Mouse (Mus musculus) heart, embryonic 11.5 days (tissue): Measurements from ENCODE around the gene Pkd1. TPM values are rescaled to one million over a fixed set of nuclear protein-coding genes. Genes with fewer than 3 reads are reported as not detected.

ENCODE experiments used
- ATAC-seq: fragments of 200-750 bp; cut with Nextera tagmentation; replicated peaks from 2 replicates; pipeline ENCODE4 v1.8.0; 2017; ENCODE audit warnings: moderate library complexity; ENCODE audit not compliant: insufficient number of reproducible peaks, low FRiP score, low TSS enrichment
- H3K27ac ChIP-seq: fragments of 300-500 bp; sonication (generic); 2 replicates; pipeline ENCODE4 v1.5.1; 2014; ENCODE audit warnings: mild to moderate bottlenecking, low read depth, low read length
- H3K27me3 ChIP-seq: fragments of 300-500 bp; sonication (generic); 2 replicates; pipeline ENCODE4 v1.6.1; 2014; ENCODE audit warnings: mild to moderate bottlenecking, low read length, mixed read lengths; ENCODE audit not compliant: control insufficient read depth, insufficient read depth
- H3K36me3 ChIP-seq: fragments of 300-500 bp; sonication (generic); 2 replicates; pipeline ENCODE4 v1.6.1; 2014; ENCODE audit warnings: mild to moderate bottlenecking, low read length, moderate library complexity, mixed read lengths; ENCODE audit not compliant: control insufficient read depth, insufficient read depth
- H3K4me1 ChIP-seq: fragments of 300-500 bp; sonication (generic); 2 replicates; pipeline ENCODE4 v1.6.1; 2014; ENCODE audit warnings: low read length; ENCODE audit not compliant: control insufficient read depth, insufficient read depth
- H3K4me2 ChIP-seq: fragments of 300-500 bp; sonication (generic); 2 replicates; pipeline ENCODE4 v1.6.1; 2014; ENCODE audit warnings: mild to moderate bottlenecking, moderate library complexity
- H3K4me3 ChIP-seq: fragments of 300-500 bp; sonication (generic); 2 replicates; pipeline ENCODE4 v1.5.1; 2014; ENCODE audit warnings: low read depth, low read length
- H3K9ac ChIP-seq: fragments of 300-500 bp; sonication (generic); 2 replicates; pipeline ENCODE4 v1.6.1; 2014; ENCODE audit warnings: mild to moderate bottlenecking, low read depth, low read length, moderate library complexity
- H3K9me3 ChIP-seq: fragments of 300-500 bp; sonication (generic); replicated peaks from 2 replicates; pipeline ENCODE4 v1.6.1; 2016; ENCODE audit warnings: low read length; ENCODE audit not compliant: control insufficient read depth
- WGBS: fragments of 180-500 bp; shearing (Covaris S2); extraction: QIAGEN DNeasy Blood & Tissue Kit; methylation state at CpG from one replicate; pipeline ENCODE4 v1.1.7; 2014; ENCODE audit not compliant: insufficient replicate concordance; 5-methylcytosine and 5-hydroxymethylcytosine counted together
- polyA plus RNA-seq: library from polyadenylated mRNA; unstranded; fragments of >200 nt; fragmentation: Nextera tagmentation; extraction: Ambion mirVana; gene quantifications from 2 replicates; pipeline ENCODE4 v1.2.1, GENCODE M21; 2014

Pkd1 gene
- polyA plus RNA-seq, 1 experiment from 2014 or later, result 9.2 TPM

- H3K4me1 ChIP-seq, result peaks cover 14% of the 10 kb centered on the region
- ATAC-seq, result no peak
- H3K9me3 ChIP-seq, result no peaks in the 10 kb centered on the region
- no peak overlapping the region for H3K27ac ChIP-seq
- peaks cover under 1% of the 10 kb centered on the region for H3K27me3 ChIP-seq
- H3K4me3 ChIP-seq, result no peak overlapping the region
- H3K36me3 ChIP-seq, result peaks cover 24% of the 10 kb centered on the region
- WGBS, result 25% methylated on average over 5 of the region's 5 CpGs
- H3K9ac ChIP-seq, result no peak overlapping the region
- no peak overlapping the region for H3K4me2 ChIP-seq
Observed at GRCm38 (mm10) chr17:24628646-24629045, 79.0 kb downstream of the Pkd1 start.

- no peak overlapping the region for H3K9ac ChIP-seq
- no peaks in the 10 kb centered on the region for H3K9me3 ChIP-seq
- peaks cover 16% of the 10 kb centered on the region for H3K4me1 ChIP-seq
- H3K36me3 ChIP-seq, result peaks cover 20% of the 10 kb centered on the region
- no peak overlapping the region for H3K4me2 ChIP-seq
- no peak overlapping the region for H3K27ac ChIP-seq
- no peak overlapping the region for H3K4me3 ChIP-seq
- 85% methylated on average over 14 of the region's 14 CpGs for WGBS
- H3K27me3 ChIP-seq, result peaks cover 11% of the 10 kb centered on the region
- no peak for ATAC-seq
Observed at GRCm38 (mm10) chr17:24630072-24630471, 80.4 kb downstream of the Pkd1 start.

- Histone ChIP-seq H3K4me2 (peak within 1 kb of the TSS; percentile 75), H3K4me3 (peak within 1 kb of the TSS; percentile 74), H3K27me3 (peaks cover 11% of the 10 kb centered on the region), H3K27ac (peak within 1 kb of the TSS; percentile 84), H3K9me3 (no peaks in the 10 kb centered on the region), H3K9ac (peak within 1 kb of the TSS; percentile 81), H3K36me3 (peaks cover 9% of the 10 kb centered on the region; the same call in 1 of the 2 replicates), H3K4me1 (peaks cover 28% of the 10 kb centered on the region)
- ATAC-seq, result peak; percentile 64; the same call in 1 of the 2 replicates
- 2% methylated on average over 51 of the region's 51 CpGs for WGBS
Observed at GRCm38 (mm10) chr17:24632167-24632812, 82.7 kb downstream of the Pkd1 start, which contains the start of the genes Tsc2 and Nthl1. Tsc2 (minus strand) TSS chr17:24632630. Nthl1 (plus strand) TSS chr17:24632680.

GRCm38 (mm10) chr17:24632813-24633449, 83.3 kb downstream of the Pkd1 start:
- 12% methylated on average over 22 of the region's 22 CpGs for WGBS

GRCm38 (mm10) chr17:24633831-24634230, 84.2 kb downstream of the Pkd1 start:
- Histone ChIP-seq H3K4me3 (no peak overlapping the region), H3K36me3 (peaks cover 9% of the 10 kb centered on the region; the same call in 1 of the 2 replicates), H3K4me2 (no peak overlapping the region), H3K4me1 (peaks cover 28% of the 10 kb centered on the region), H3K27ac (peak overlapping the region; percentile 84; the same call in 1 of the 2 replicates), H3K27me3 (peaks cover 21% of the 10 kb centered on the region), H3K9ac (no peak overlapping the region), H3K9me3 (no peaks in the 10 kb centered on the region)
- WGBS, result 92% methylated on average over 11 of the region's 11 CpGs
- no peak for ATAC-seq

More at GRCm38 (mm10) chr17:24632813-24633449, 83.3 kb downstream of the Pkd1 start:
- ATAC-seq, result peak; percentile 41; the same call in 1 of the 2 replicates
- Histone ChIP-seq H3K27me3 (peaks cover 16% of the 10 kb centered on the region), H3K36me3 (peaks cover 9% of the 10 kb centered on the region; the same call in 1 of the 2 replicates), H3K4me1 (peaks cover 28% of the 10 kb centered on the region), H3K9me3 (no peaks in the 10 kb centered on the region), H3K9ac (peak overlapping the region; percentile 81), H3K4me2 (peak overlapping the region; percentile 75), H3K4me3 (peak overlapping the region; percentile 74), H3K27ac (peak overlapping the region; percentile 84)

GRCm38 (mm10) chr17:24635024-24635423, 85.4 kb downstream of the Pkd1 start:
- no peaks in the 10 kb centered on the region for H3K9me3 ChIP-seq
- H3K36me3 ChIP-seq, result 0 out of 2 replicates have a peak, but pooled peaks cover 4% of the 10 kb centered on the region
- no peak overlapping the region for H3K4me2 ChIP-seq
- no peak for ATAC-seq
- H3K4me1 ChIP-seq, result peaks cover 34% of the 10 kb centered on the region
- H3K27me3 ChIP-seq, result peaks cover 30% of the 10 kb centered on the region
- H3K4me3 ChIP-seq, result no peak overlapping the region
- no peak overlapping the region for H3K9ac ChIP-seq
- WGBS, result 72% methylated on average over 4 of the region's 4 CpGs
- no peak overlapping the region for H3K27ac ChIP-seq

GRCm38 (mm10) chr17:24635694-24636093, 86.1 kb downstream of the Pkd1 start:
- H3K4me3 ChIP-seq, result no peak overlapping the region
- H3K27me3 ChIP-seq, result peaks cover 36% of the 10 kb centered on the region
- no peak for ATAC-seq
- H3K9me3 ChIP-seq, result no peaks in the 10 kb centered on the region
- H3K27ac ChIP-seq, result no peak overlapping the region
- 85% methylated on average over 5 of the region's 5 CpGs for WGBS
- H3K9ac ChIP-seq, result no peak overlapping the region
- peaks cover 34% of the 10 kb centered on the region for H3K4me1 ChIP-seq
- peaks cover 2% of the 10 kb centered on the region; the same call in 1 of the 2 replicates for H3K36me3 ChIP-seq
- H3K4me2 ChIP-seq, result no peak overlapping the region

GRCm38 (mm10) chr17:24636781-24637481, 87.3 kb downstream of the Pkd1 start:
- Histone ChIP-seq H3K36me3 (peaks cover 2% of the 10 kb centered on the region; the same call in 1 of the 2 replicates), H3K4me3 (no peak overlapping the region), H3K9ac (no peak overlapping the region), H3K27ac (no peak overlapping the region), H3K4me1 (peaks cover 30% of the 10 kb centered on the region), H3K9me3 (no peaks in the 10 kb centered on the region), H3K4me2 (no peak overlapping the region), H3K27me3 (peaks cover 42% of the 10 kb centered on the region)
- no peak for ATAC-seq
- WGBS, result 59% methylated on average over 5 of the region's 5 CpGs
